Mouse (Mus musculus) frontal cortex, adult 2 months (tissue): ENCODE data around the gene Bco1. TPM values are rescaled to one million over a fixed set of nuclear protein-coding genes. Genes with fewer than 3 reads are reported as not detected.

Experiments
- DNase-seq, 2 experiments: peaks; one replicate each; pipeline ENCODE4 v3.0.0; 2022; ENCODE audit warnings: low spot score in 1 of 2; ENCODE audit errors: extremely low spot score in 1 of 2
- polyA plus RNA-seq: library from polyadenylated mRNA; depleted of rRNA; stranded (reverse); fragments of >200 nt; gene quantifications from 2 replicates; pipeline ENCODE4 v1.2.3, GENCODE M21; 2012; rRNA removed

The Bco1 gene
- polyA plus RNA-seq, 1 experiment: 0.04 TPM

DNA sequence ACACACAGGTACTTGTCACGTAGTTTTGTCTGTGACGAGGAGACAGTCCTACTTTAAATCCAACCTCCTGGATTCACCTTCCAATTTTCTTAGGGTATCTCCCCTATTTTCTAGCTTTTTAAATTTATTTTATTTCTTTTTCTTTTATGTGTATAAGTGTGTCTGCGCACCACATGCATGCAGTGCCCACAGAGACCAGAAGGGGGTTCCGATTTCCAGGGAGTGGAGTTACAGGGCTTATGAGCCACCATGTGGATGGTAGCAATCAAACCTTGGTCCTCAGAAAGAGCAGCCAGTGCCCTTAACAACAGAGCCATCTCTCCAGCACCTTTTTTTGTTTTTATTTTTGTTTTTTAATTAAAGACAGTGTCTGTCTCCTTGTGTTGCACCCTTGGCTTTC lies 87.1 kb downstream of the Bco1 start:
- no peak for DNase-seq

Other genes with a start within 250 kb of the Bco1 start
- 18.6 and 19.8 TPM in 2 replicates for gene Cmc2, start 174.4 kb upstream of the Bco1 start, polyA plus RNA-seq
- 1.7 and 2.1 TPM in 2 replicates for gene Cenpn, start 174.1 kb upstream of the Bco1 start, polyA plus RNA-seq
- gene Atmin, start 152.5 kb upstream of the Bco1 start, polyA plus RNA-seq: 31.6 and 33.1 TPM in 2 replicates
- gene 1700030J22Rik, start 116.9 kb upstream of the Bco1 start, polyA plus RNA-seq: 5.8 and 6.0 TPM in 2 replicates
- 96.3 and 97.9 TPM in 2 replicates for gene Gcsh, start 102.3 kb upstream of the Bco1 start, polyA plus RNA-seq
- 0.10 and 0.11 TPM in 2 replicates for gene Pkd1l2, start 13.4 kb upstream of the Bco1 start, polyA plus RNA-seq
- gene Gan, start 62.3 kb downstream of the Bco1 start, polyA plus RNA-seq: 8.1 and 8.6 TPM in 2 replicates
- 140 and 159 TPM in 2 replicates for gene Cmip, start 161.2 kb downstream of the Bco1 start, polyA plus RNA-seq